In genomic region chr5:33368651-33369050, GRCm38 (mm10) we compare ENCODE assay signal across 28 mouse cellular contexts.
"Had no signal": no experiment of that assay in that cellular context is flagged by ENCODE, and none has a peak within 500 bp of the region (broad histone marks: within the 10 kb centered on the region; RNA-seq: fewer than 3 reads in every experiment).

No protein-coding gene starts in this region.

- H3K9me3 ChIP-seq: heart, embryonic 10.5 days; heart, embryonic 12.5 days; hindbrain, embryonic 10.5 days; hindbrain, embryonic 12.5 days; intestine, embryonic 15.5 days; limb, embryonic 13.5 days; limb, embryonic 15.5 days; liver, embryonic 12.5 days had no signal

- ATAC-seq: hindbrain, embryonic 16.5 days; inflammation-experienced regulatory T-cells, adult 6 months; intestine, embryonic 15.5 days; intestine, postnatal 0 days; liver, embryonic 12.5 days had no signal

- H3K4me2 ChIP-seq: heart, embryonic 12.5 days; hindbrain, embryonic 12.5 days; hindbrain, embryonic 14.5 days; intestine, embryonic 15.5 days; limb, embryonic 13.5 days; limb, embryonic 15.5 days; liver, embryonic 12.5 days had no signal

- H3K4me3 ChIP-seq: gastrocnemius, adult 2 months; heart, embryonic 10.5 days; heart, embryonic 12.5 days; hindbrain, embryonic 10.5 days; hindbrain, embryonic 12.5 days; intestine, embryonic 15.5 days; layer of hippocampus, adult 2 months; limb, embryonic 13.5 days; limb, embryonic 15.5 days; liver, embryonic 12.5 days had no signal

- H3K9ac ChIP-seq: heart, embryonic 12.5 days; hindbrain, embryonic 12.5 days; hindbrain, embryonic 14.5 days; intestine, embryonic 15.5 days; limb, embryonic 13.5 days; limb, embryonic 15.5 days; liver, embryonic 12.5 days; liver, embryonic 14.5 days had no signal

- H3K27me3 ChIP-seq: heart, embryonic 12.5 days; hindbrain, embryonic 12.5 days; intestine, embryonic 15.5 days; limb, embryonic 13.5 days; limb, embryonic 15.5 days; liver, embryonic 12.5 days had no signal

- H3K4me1 ChIP-seq: heart, embryonic 10.5 days; heart, embryonic 12.5 days; hindbrain, embryonic 12.5 days; intestine, embryonic 15.5 days; limb, embryonic 13.5 days; limb, embryonic 15.5 days had no signal

- DNase-seq: gastrocnemius, adult 2 months; gastrocnemius, postnatal 10 days; gastrocnemius, postnatal 25 days; heart, adult 18-20 months; heart, postnatal 10 days; heart, postnatal 4 days; kidney, adult 18-20 months; kidney, adult 8-10 months; kidney, postnatal 10 days; kidney, postnatal 25 days; kidney, postnatal 4 days; layer of hippocampus, adult 9-11 months; layer of hippocampus, postnatal 36 days; left cerebral cortex, postnatal 4 days had no signal

- H3K27ac ChIP-seq: gastrocnemius, adult 2 months; heart, embryonic 10.5 days; hindbrain, embryonic 10.5 days; hindbrain, embryonic 12.5 days; hindbrain, embryonic 14.5 days; intestine, embryonic 15.5 days; layer of hippocampus, adult 2 months; limb, embryonic 13.5 days; limb, embryonic 15.5 days; liver, embryonic 12.5 days; liver, embryonic 14.5 days had no signal
